Mouse (Mus musculus): ENCODE results near the gene Nudt3.

Nudt3 gene

GRCm38 (mm10) chr17:27547253-27547868 is 75.9 kb downstream of the Nudt3 start:
- peak; percentile 65 to 78 for DNase-seq (ENCODE audit: low spot score in 2 of 2)

- no peak for DNase-seq (ENCODE audit: low spot score in 2 of 2)
These were observed 76.7 kb downstream of the Nudt3 start for GRCm38 (mm10) chr17:27546574-27547085.

- DNase-seq (ENCODE audit: low spot score in 2 of 2), result no peak
These were observed 77.3 kb downstream of the Nudt3 start for GRCm38 (mm10) chr17:27545991-27546390.

- no peak for DNase-seq (ENCODE audit: low spot score in 2 of 2)
These were observed 78.7 kb downstream of the Nudt3 start for GRCm38 (mm10) chr17:27544551-27544950.

- no peak for DNase-seq (ENCODE audit: low spot score in 2 of 2)
These were observed 81.3 kb downstream of the Nudt3 start for GRCm38 (mm10) chr17:27541984-27542383.

- DNase-seq (ENCODE audit: low spot score in 2 of 2), result no peak
These were observed 82.0 kb downstream of the Nudt3 start for GRCm38 (mm10) chr17:27541261-27541660.

GRCm38 (mm10) chr17:27534718-27535117 is 88.6 kb downstream of the Nudt3 start:
- DNase-seq (ENCODE audit: low spot score in 2 of 2), result peak; percentile 75 to 92

GRCm38 (mm10) chr17:27533354-27533753 is 89.9 kb downstream of the Nudt3 start:
- DNase-seq (ENCODE audit: low spot score in 2 of 2), result no peak

- DNase-seq (ENCODE audit: low spot score in 2 of 2), result no peak
These were observed 91.2 kb downstream of the Nudt3 start for GRCm38 (mm10) chr17:27532095-27532494.

Measured in urinary bladder, adult 18-20 months (tissue).